Mouse (Mus musculus) midbrain, embryonic 14.5 days (tissue): ENCODE measurements at regions not wholly inside any gene's neighbourhood (a gene's known extent, or its start where the extent isn't known, plus 50 kb on each side); places are given as distances from the start of the nearest gene placed in this dataset.

Experiments used
- ATAC-seq: fragments of 200-750 bp; cut with Nextera tagmentation; 2 replicates; pipeline ENCODE4 v1.8.0; 2017; ENCODE audit warnings: moderate number of reproducible peaks, moderate library complexity; ENCODE audit not compliant: low FRiP score, low TSS enrichment
- DNase-seq: peaks from one replicate; pipeline ENCODE4 v3.0.0-alpha.2; 2015
- H3K27ac ChIP-seq: fragments of 300-500 bp; sonication (generic); replicated peaks from 2 replicates; pipeline ENCODE4 v1.5.1; 2014; ENCODE audit warnings: mild to moderate bottlenecking, low read depth, low read length, moderate library complexity
- H3K27me3 ChIP-seq: fragments of 300-500 bp; sonication (generic); 2 replicates; pipeline ENCODE4 v1.6.1; 2014; ENCODE audit warnings: low read length, control low read depth, mixed read lengths; ENCODE audit not compliant: control insufficient read depth, insufficient read depth
- H3K36me3 ChIP-seq: fragments of 300-500 bp; sonication (generic); 2 replicates; pipeline ENCODE4 v1.6.1; 2014; ENCODE audit warnings: low read length, control low read depth; ENCODE audit not compliant: control insufficient read depth, insufficient read depth
- H3K4me1 ChIP-seq: fragments of 300-500 bp; sonication (generic); 2 replicates; pipeline ENCODE4 v1.6.1; 2014; ENCODE audit warnings: mild to moderate bottlenecking, antibody characterized with exemption, low read length, control low read depth; ENCODE audit not compliant: control insufficient read depth, insufficient read depth
- H3K4me2 ChIP-seq: fragments of 300-500 bp; sonication (generic); 2 replicates; pipeline ENCODE4 v1.6.1; 2014; ENCODE audit warnings: mild to moderate bottlenecking, low read length, moderate library complexity
- H3K4me3 ChIP-seq: fragments of 300-500 bp; sonication (generic); replicated peaks from 2 replicates; pipeline ENCODE4 v1.5.1; 2014; ENCODE audit warnings: low read depth, low read length
- H3K9ac ChIP-seq: fragments of 300-500 bp; sonication (generic); replicated peaks from 2 replicates; pipeline ENCODE4 v1.6.1; 2014; ENCODE audit warnings: mild to moderate bottlenecking, low read length, moderate library complexity
- H3K9me3 ChIP-seq: fragments of 300-500 bp; sonication (generic); 2 replicates; pipeline ENCODE4 v1.6.1; 2016; ENCODE audit warnings: low read length, control low read depth, mixed read lengths; ENCODE audit not compliant: control insufficient read depth
- WGBS: fragments of 180-500 bp; shearing (Covaris S2); extraction: QIAGEN DNeasy Blood & Tissue Kit; methylation state at CpG from one replicate; pipeline ENCODE4 v1.1.7; 2014; 5-methylcytosine and 5-hydroxymethylcytosine counted together

DNA sequence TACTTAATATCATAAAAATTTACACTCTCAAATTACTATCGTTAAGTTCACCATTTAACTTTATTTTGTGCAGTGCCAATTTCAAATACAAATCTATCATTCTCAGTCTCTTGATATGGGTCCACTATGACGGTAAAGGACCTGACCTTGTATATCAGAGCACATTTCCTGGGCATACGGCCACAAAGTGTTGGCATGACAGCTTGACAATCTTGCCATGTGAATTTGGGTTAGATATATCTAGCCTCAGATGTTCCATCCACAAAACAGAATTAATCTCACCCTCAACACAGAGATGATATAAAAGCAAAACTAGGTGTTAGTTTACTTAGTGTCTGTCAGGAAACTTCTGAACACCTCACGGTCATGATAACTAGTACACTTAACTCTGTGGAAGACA is 120.8 kb downstream of the Ankrd50 start:
- no peak overlapping the region for H3K4me2 ChIP-seq
- H3K27me3 ChIP-seq: no peaks in the 10 kb centered on the region
- WGBS: 93% methylated on average over 4 of the region's 4 CpGs
- no peaks in the 10 kb centered on the region for H3K4me1 ChIP-seq
- no peaks in the 10 kb centered on the region for H3K36me3 ChIP-seq
- H3K4me3 ChIP-seq: no peak overlapping the region
- ATAC-seq: no peak
- no peak for DNase-seq
- no peak overlapping the region for H3K9ac ChIP-seq
- H3K27ac ChIP-seq: no peak overlapping the region
- no peaks in the 10 kb centered on the region for H3K9me3 ChIP-seq

DNA sequence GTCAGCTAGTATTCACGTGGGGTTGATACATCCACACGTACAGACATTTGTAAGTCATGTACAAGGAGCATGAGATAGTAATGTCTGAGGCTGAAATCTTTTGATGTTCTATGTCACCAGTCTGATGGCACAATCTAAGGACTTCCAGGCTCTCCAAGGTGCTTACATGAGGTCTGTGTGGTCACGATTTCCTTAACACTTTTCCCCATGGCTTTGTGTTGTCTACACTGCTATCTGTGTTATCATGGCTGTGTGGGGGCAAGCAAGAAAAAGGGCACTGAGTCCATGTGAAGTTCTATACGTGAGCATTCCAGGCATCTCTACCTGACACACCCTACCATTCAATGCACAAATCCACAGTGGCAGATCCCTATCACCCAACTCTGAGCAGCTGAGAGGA is 123.2 kb downstream of the Ankrd50 start:
- no peak overlapping the region for H3K4me3 ChIP-seq
- no peak for DNase-seq
- WGBS: 88% methylated on average over 4 of the region's 4 CpGs
- no peaks in the 10 kb centered on the region for H3K4me1 ChIP-seq
- no peaks in the 10 kb centered on the region for H3K36me3 ChIP-seq
- no peak overlapping the region for H3K27ac ChIP-seq
- no peaks in the 10 kb centered on the region for H3K27me3 ChIP-seq
- H3K9ac ChIP-seq: no peak overlapping the region
- H3K9me3 ChIP-seq: no peaks in the 10 kb centered on the region
- ATAC-seq: no peak
- no peak overlapping the region for H3K4me2 ChIP-seq

DNA sequence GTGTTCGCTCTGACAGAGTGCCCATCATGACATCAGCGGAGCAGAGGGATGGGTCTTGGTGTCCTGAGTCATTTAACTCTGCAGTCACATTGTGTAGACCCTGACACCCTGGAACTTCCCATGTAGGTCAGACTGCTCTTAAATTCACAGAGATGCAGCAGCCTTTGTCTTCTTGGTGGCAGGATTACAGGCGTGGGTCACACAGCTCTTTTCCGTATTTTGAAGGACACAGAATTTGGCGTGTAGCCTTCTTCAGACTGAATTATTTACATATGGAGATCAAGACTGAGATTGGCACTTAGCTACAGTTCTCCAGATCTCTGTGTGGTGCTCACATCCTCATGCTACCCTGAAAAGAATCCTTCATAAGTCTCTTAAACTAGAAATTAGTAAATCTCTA is 123.7 kb downstream of the Ankrd50 start:
- H3K36me3 ChIP-seq: no peaks in the 10 kb centered on the region
- DNase-seq (no peak), ATAC-seq (no peak)
- no peak overlapping the region for H3K4me3 ChIP-seq
- no peaks in the 10 kb centered on the region for H3K27me3 ChIP-seq
- 66% methylated on average over 5 of the region's 5 CpGs for WGBS
- H3K9ac ChIP-seq: no peak overlapping the region
- no peak overlapping the region for H3K4me2 ChIP-seq
- H3K9me3 ChIP-seq: no peaks in the 10 kb centered on the region
- no peaks in the 10 kb centered on the region for H3K4me1 ChIP-seq
- no peak overlapping the region for H3K27ac ChIP-seq

DNA sequence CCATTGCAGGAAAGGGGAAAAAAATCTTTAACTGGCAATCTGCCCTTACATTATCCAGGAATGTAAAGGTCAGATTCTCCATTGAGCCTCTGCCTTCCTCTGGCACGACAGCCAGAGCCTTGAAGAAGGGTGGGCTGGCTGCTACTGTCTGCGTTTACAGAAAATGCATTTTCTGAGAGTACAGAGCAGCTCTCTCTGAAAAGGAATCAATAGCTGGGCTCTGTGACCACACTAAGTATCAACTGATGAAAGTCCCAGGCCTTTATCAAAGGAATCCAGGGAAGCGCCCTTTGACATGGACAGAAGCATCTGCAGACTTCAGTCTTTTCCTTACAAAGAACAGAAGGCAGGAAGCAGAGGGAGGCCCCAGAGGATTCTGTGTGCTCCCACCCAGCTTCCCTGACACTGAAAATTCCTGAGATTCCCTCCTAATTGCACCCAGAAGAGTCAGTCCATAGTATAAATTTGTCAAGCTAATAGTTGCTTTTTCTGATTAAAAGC is 124.2 kb downstream of the Ankrd50 start:
- Histone ChIP-seq H3K4me1 (no peaks in the 10 kb centered on the region), H3K27ac (no peak overlapping the region), H3K27me3 (no peaks in the 10 kb centered on the region), H3K4me2 (no peak overlapping the region), H3K4me3 (no peak overlapping the region), H3K36me3 (no peaks in the 10 kb centered on the region), H3K9ac (no peak overlapping the region), H3K9me3 (no peaks in the 10 kb centered on the region)
- WGBS: 35% methylated on average over 3 of the region's 3 CpGs
- no peak for ATAC-seq
- peak; percentile 26 for DNase-seq

DNA sequence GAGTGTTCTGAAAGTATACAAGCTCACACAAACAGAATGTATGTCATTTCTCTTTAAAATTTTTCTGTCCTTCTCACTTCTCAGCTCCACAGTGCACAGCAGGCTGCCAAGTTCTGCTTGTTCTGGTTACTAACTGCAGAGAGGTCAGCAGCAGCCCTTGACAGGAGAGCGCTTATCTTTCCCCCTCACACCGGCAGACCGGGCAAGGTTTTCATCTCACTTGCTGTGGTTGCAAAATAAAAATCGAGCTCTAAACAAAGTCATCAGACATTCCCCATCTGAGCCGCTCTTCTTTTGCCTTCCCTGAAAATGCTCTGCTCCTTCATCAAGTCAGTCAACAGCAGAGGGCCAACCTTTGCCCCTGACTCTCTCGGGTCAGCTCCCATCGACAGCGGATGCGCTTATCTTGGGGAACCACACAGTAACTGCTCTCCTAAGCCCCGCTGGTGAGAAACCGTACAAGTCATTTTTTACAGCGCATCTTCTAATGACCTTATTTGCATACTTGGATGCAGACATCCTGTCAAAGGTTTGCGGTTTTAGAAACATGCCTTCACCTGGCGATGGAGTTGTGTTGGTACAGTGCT is 126.6 kb downstream of the Ankrd50 start:
- Histone ChIP-seq H3K4me2 (no peak overlapping the region), H3K9me3 (no peaks in the 10 kb centered on the region), H3K36me3 (no peaks in the 10 kb centered on the region), H3K9ac (no peak overlapping the region), H3K4me3 (no peak overlapping the region), H3K27me3 (no peaks in the 10 kb centered on the region), H3K27ac (no peak overlapping the region), H3K4me1 (no peaks in the 10 kb centered on the region)
- DNase-seq: peak; percentile 34
- 50% methylated on average over 14 of the region's 14 CpGs for WGBS
- ATAC-seq: no peak

DNA sequence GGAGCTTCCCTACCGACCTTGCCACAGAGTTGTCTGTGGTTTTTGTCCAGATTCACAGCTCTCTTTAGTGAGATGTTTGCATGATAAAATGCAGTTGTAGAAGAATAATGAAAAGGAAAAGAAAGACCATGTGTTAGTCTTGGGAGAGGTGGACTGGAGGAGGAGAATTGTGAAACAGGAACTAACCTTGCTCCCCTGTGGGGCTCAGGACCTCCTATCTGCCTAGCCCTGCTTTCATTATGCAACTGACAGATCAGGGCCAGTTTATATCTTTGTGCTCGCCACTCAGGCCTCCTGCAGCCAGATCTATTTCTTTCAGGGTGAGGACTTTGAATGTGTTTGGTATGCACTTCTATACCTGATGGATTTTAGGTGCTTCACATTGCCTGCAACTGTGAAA is 140.4 kb downstream of the Ankrd50 start:
- WGBS: 42% methylated on average over 2 of the region's 2 CpGs
- Histone ChIP-seq H3K27ac (no peak overlapping the region), H3K27me3 (no peaks in the 10 kb centered on the region), H3K9me3 (no peaks in the 10 kb centered on the region), H3K36me3 (no peaks in the 10 kb centered on the region), H3K4me1 (no peaks in the 10 kb centered on the region), H3K9ac (no peak overlapping the region), H3K4me2 (no peak overlapping the region), H3K4me3 (no peak overlapping the region)
- DNase-seq: no peak
- no peak for ATAC-seq

DNA sequence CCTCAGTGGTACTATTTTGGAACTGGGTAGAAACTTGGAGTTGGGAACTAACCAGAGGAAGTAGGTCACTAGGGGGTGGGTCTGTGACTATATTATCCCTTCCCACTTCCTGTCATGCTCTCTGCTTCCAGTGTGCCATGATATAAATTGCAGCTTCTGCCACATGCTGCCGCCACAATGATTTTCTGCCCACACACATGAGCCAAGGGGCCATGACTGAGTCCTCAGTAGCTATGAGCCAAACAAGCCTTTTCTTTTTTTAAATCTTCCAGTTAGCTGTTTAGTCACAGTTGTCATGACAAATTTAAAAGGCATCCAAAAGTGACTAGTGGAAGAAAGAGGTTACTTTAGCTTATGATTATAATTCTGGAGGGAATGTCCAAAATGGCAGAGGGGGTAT is 143.0 kb downstream of the Ankrd50 start:
- no peak overlapping the region for H3K9ac ChIP-seq
- DNase-seq: no peak
- H3K27me3 ChIP-seq: no peaks in the 10 kb centered on the region
- WGBS: 79% methylated on average over 1 of the region's 1 CpGs
- H3K4me2 ChIP-seq: no peak overlapping the region
- no peaks in the 10 kb centered on the region for H3K4me1 ChIP-seq
- ATAC-seq: no peak
- no peaks in the 10 kb centered on the region for H3K36me3 ChIP-seq
- no peak overlapping the region for H3K27ac ChIP-seq
- no peak overlapping the region for H3K4me3 ChIP-seq
- no peaks in the 10 kb centered on the region for H3K9me3 ChIP-seq

DNA sequence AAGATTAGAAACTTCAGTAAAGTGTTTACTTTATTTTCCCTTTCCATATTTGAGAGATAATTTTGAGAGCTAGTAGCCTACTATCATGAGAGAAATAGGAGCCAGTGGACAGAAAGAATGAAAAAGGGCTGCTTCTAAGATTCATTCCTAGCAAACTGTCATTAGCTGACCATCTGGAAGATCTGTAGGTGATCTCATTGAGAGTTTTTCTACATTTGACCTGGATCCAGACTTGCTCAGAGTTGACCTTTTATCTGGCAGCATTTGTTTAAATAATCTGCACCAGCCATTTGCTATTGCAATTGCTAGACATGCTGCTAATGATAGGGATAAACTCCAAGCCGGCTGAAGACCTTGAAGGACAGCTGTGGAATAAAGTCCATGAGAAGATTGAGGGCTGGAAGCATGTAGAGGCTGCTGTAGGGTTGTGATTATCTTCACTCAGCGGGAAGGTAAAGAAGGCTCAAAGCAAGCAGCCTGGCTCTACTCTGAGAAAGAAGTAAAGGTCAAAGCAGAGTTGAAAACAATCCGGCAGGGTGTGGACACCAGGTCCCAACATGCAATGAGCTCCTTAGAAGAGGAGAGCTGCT is 151.2 kb downstream of the Ankrd50 start:
- H3K9ac ChIP-seq: no peak overlapping the region
- DNase-seq (no peak), ATAC-seq (no peak)
- no peak overlapping the region for H3K27ac ChIP-seq
- H3K9me3 ChIP-seq: no peaks in the 10 kb centered on the region
- 79% methylated on average over 3 of the region's 3 CpGs for WGBS
- no peak overlapping the region for H3K4me2 ChIP-seq
- H3K36me3 ChIP-seq: no peaks in the 10 kb centered on the region
- no peaks in the 10 kb centered on the region for H3K27me3 ChIP-seq
- H3K4me3 ChIP-seq: no peak overlapping the region
- no peaks in the 10 kb centered on the region for H3K4me1 ChIP-seq

DNA sequence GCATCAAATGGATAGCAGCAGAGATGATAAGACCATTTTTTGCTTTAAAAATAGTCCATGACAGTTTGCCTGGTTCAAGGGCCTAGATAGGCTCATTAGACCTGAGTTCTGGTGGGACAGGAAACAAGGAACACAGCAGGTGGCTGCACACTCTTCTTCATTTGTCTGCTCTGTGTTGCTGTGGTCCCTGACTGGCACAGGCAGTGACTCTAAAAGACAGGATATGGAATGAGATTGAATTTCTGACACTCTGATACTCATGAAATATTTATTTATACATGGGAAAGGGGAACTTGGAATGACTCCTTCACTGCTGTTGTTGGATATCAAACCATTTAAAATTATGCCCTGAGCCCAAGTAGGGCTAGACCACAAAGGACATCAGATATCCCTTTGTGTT is 153.5 kb downstream of the Ankrd50 start:
- ATAC-seq: no peak
- Histone ChIP-seq H3K4me3 (no peak overlapping the region), H3K36me3 (no peaks in the 10 kb centered on the region), H3K4me2 (no peak overlapping the region), H3K4me1 (no peaks in the 10 kb centered on the region), H3K27ac (no peak overlapping the region), H3K9ac (no peak overlapping the region), H3K27me3 (no peaks in the 10 kb centered on the region), H3K9me3 (no peaks in the 10 kb centered on the region)
- DNase-seq: no peak
